Mouse (Mus musculus) testis, postnatal 14 days (tissue): Measurements from ENCODE around the gene Cdr2l.

Experiments
- DNase-seq: peaks from one replicate; pipeline ENCODE4 v3.0.0; 2021; ENCODE audit warnings: low spot score

Gene Cdr2l

GRCm38 (mm10) chr11:115441417-115441816 lies 59.7 kb downstream of the Cdr2l start:
- no peak for DNase-seq
